ENCODE assay signal across 15 mouse cellular contexts in genomic region chr9:78513776-78514500, GRCm38 (mm10). TPM values are rescaled to one million over a fixed set of nuclear protein-coding genes. Genes with fewer than 3 reads are reported as not detected.
A peak's percentile ranks its signal among the peaks of the same experiment; 100 is the strongest.
DNase-seq lines count a peak whose midpoint lies in the region; TF ChIP-seq lines count a peak whose summit lies in the region.
"Had no signal": no experiment of that assay in that cellular context is flagged by ENCODE, and none has a peak within 500 bp of the region (broad histone marks: within the 10 kb centered on the region; RNA-seq: fewer than 3 reads in every experiment).

No protein-coding gene starts in this region.

- H3K9ac ChIP-seq in heart, adult 2 months (ENCODE audit: low read depth, low read length), result no peak overlapping the region
- H3K9ac ChIP-seq: lung, embryonic 15.5 days; neural tube, embryonic 15.5 days had no signal

- peaks cover 2% of the 10 kb centered on the region; the same call in 1 of the 2 replicates for H3K4me1 ChIP-seq in heart, adult 2 months (ENCODE audit: control insufficient read depth, insufficient read depth, low read length)
- H3K4me1 ChIP-seq: lung, embryonic 15.5 days; neural tube, embryonic 15.5 days had no signal

- no peaks in the 10 kb centered on the region for H3K27me3 ChIP-seq in heart, adult 2 months (ENCODE audit: control insufficient read depth, insufficient read depth, low read length)
- H3K27me3 ChIP-seq: lung, embryonic 15.5 days; neural tube, embryonic 15.5 days had no signal

- WGBS in heart, adult 2 months, result 41% methylated on average over 6 of the region's 6 CpGs

- no peak overlapping the region for H3K4me3 ChIP-seq in heart, adult 2 months
- H3K4me3 ChIP-seq: lung, embryonic 15.5 days; neural tube, embryonic 15.5 days had no signal

- H3K79me2 ChIP-seq in heart, adult 2 months (replicated peaks; ENCODE audit: control insufficient read depth, insufficient read depth, low read length), result no peaks in the 10 kb centered on the region

- no peak for TF ChIP-seq POLR2A in heart, adult 2 months (IDR thresholded peaks at IDR 0.05; ENCODE audit: insufficient read depth, low read depth, low read length)

- no peak for TF ChIP-seq CTCF in heart, adult 2 months (IDR thresholded peaks at IDR 0.05)

- no peak overlapping the region for H3K27ac ChIP-seq in heart, adult 2 months
- H3K27ac ChIP-seq: hindbrain, postnatal 0 days; kidney, postnatal 0 days; lung, embryonic 15.5 days; neural tube, embryonic 15.5 days had no signal

- no peaks in the 10 kb centered on the region for H3K36me3 ChIP-seq in heart, adult 2 months (ENCODE audit: control insufficient read depth, insufficient read depth, low read length)
- H3K36me3 ChIP-seq: lung, embryonic 15.5 days had no signal

- 0 out of 2 replicates have a peak, but pooled peaks have one; percentile 60 for TF ChIP-seq EP300 in heart, adult 2 months (IDR thresholded peaks at IDR 0.05; ENCODE audit: insufficient read depth, low read depth, low read length)

- intact Hi-C loops in heart, adult 2 months (cut with DNase I), result loop anchor here (2.0 kb wide), 1 partner anchor 23 kb away; no protein-coding TSS in a partner anchor
- intact Hi-C loops in heart, postnatal 25 days (cut with DNase I), result loop anchor here (2.0 kb wide), 1 partner anchor 23 kb away; no protein-coding TSS in a partner anchor

- peak; percentile 23 to 81 for DNase-seq in adrenal gland, adult (ENCODE audit: inconsistent age in 2 of 2, low spot score in 1 of 2)
- DNase-seq in adrenal gland, postnatal 4 days (ENCODE audit: low spot score in 2 of 2), result no peak
- peak; percentile 42 for DNase-seq in adrenal gland, adult 8-10 months
- DNase-seq in heart, adult 2 months, result peak; percentile 34 to 72
- peak; percentile 30 for DNase-seq in heart, postnatal 25 days (ENCODE audit: low spot score)
- DNase-seq in left cerebral cortex, adult 11 months (ENCODE audit: low spot score), result no peak
- DNase-seq in lung, postnatal 25 days (ENCODE audit: low spot score), result no peak
- no peak for DNase-seq in urinary bladder, postnatal 25 days (ENCODE audit: low spot score)
- DNase-seq: cerebellum, postnatal 36 days; midbrain, embryonic 14.5 days; right cerebral cortex, postnatal 25 days had no signal

RNA-seq across cellular contexts. Expression of gene Eef1a1, which starts 25.0 kb away (rescaled TPM):
- total RNA-seq in adrenal gland, postnatal 4 days (2021), result 1,000 to 10,000 TPM; 7,895 to 7,946 TPM
- 1,000 to 10,000 TPM; 5,975 to 6,274 (median 6,040) TPM for total RNA-seq in adrenal gland, adult 8-10 months (2022)
- total RNA-seq in heart, adult 2 months (2021), result 1,000 to 10,000 TPM in 1 of 2 experiments, 100 to 1,000 TPM in 1; 970 to 1,045 TPM
- polyA plus RNA-seq in heart, adult 2 months (2012; rRNA removed), result 901 and 1,346 TPM in 2 replicates
- total RNA-seq in heart, postnatal 25 days (2021), result 1,000 to 10,000 TPM; 1,031 to 1,197 TPM

Comparison
In these comparisons a context has a peak if more than half of its experiments do, and no peak if none do; other contexts are left out.
1. DNase-seq: peak in adrenal gland, adult (2 of 2), adrenal gland, adult 8-10 months (single experiment), heart, adult 2 months (2 of 2) and heart, postnatal 25 days (single experiment); none in adrenal gland, postnatal 4 days (0 of 2), left cerebral cortex, adult 11 months (single experiment), lung, postnatal 25 days (single experiment) and urinary bladder, postnatal 25 days (single experiment).
2. RNA of gene Eef1a1, which starts 25.0 kb away (total RNA-seq): 7,895 to 7,946 TPM in adrenal gland, postnatal 4 days and 5,975 to 6,274 TPM in adrenal gland, adult 8-10 months; 1,031 to 1,197 TPM in heart, postnatal 25 days and 970 to 1,045 TPM in heart, adult 2 months; every median in the first group is over 4 times any median in the second.